19 mouse cellular contexts compared by ENCODE assay signal in the genomic region with DNA sequence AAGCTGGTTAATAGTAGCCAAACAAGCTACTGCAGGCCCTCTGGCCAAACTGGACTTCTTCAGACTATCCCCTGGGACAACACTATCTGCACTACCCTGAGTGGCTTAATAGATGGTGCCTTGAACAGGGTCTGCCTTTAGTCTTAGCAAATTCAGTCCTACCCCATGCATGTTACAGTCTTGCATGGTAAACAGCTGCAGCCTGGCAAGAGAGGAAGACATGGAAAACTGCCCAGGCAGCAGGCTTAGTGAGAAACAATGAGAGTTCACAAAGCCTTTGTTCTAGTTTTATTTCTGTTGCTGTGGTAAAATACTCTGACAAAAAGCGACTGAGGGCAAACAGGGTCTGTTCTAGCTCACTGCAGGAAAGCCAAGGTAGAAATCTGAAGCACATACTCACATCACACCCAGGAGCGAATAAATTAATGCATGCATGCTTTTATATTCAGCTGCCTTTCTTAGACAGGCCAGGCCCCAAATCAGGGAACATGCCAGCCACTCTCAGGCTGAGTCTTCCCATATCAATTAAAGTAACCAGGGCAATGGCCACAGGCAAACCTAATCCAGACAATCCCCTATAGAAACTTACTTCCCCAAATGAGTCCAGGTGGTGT. TPM values are rescaled to one million over a fixed set of nuclear protein-coding genes. Genes with fewer than 3 reads are reported as not detected.
DNase-seq lines count a peak whose midpoint lies in the region; ATAC-seq and TF ChIP-seq lines count a peak whose summit lies in the region.
"Had no signal": no experiment of that assay in that cellular context is flagged by ENCODE, and none has a peak within 500 bp of the region (broad histone marks: within the 10 kb centered on the region; RNA-seq: fewer than 3 reads in every experiment).

No protein-coding gene starts in this region.

- no peak overlapping the region; the same call in 1 of the 2 replicates for H3K27ac ChIP-seq in hindbrain, embryonic 13.5 days
- H3K27ac ChIP-seq in hindbrain, embryonic 10.5 days, result no peak overlapping the region
- no peak overlapping the region for H3K27ac ChIP-seq in midbrain, postnatal 0 days (ENCODE audit: low read depth, low read length)
- H3K27ac ChIP-seq: gastrocnemius, adult 2 months; heart, embryonic 15.5 days; liver, embryonic 13.5 days had no signal

- H3K9me3 ChIP-seq in hindbrain, embryonic 13.5 days, result no peaks in the 10 kb centered on the region
- no peaks in the 10 kb centered on the region for H3K9me3 ChIP-seq in hindbrain, embryonic 10.5 days
- no peaks in the 10 kb centered on the region for H3K9me3 ChIP-seq in midbrain, postnatal 0 days (ENCODE audit: low read length)
- H3K9me3 ChIP-seq: G1E; heart, embryonic 15.5 days; liver, embryonic 13.5 days had no signal

- no peak for TF ChIP-seq CTCF in midbrain, postnatal 0 days (IDR thresholded peaks at IDR 0.05)

- no peak overlapping the region for H3K4me3 ChIP-seq in hindbrain, embryonic 13.5 days
- H3K4me3 ChIP-seq in hindbrain, embryonic 10.5 days, result no peak overlapping the region
- no peak overlapping the region for H3K4me3 ChIP-seq in midbrain, postnatal 0 days (ENCODE audit: low read depth, low read length)
- H3K4me3 ChIP-seq: gastrocnemius, adult 2 months; heart, embryonic 15.5 days; liver, embryonic 13.5 days; myocyte had no signal

- H3K9ac ChIP-seq in hindbrain, embryonic 13.5 days, result no peak overlapping the region
- H3K9ac ChIP-seq in midbrain, postnatal 0 days (replicated peaks; ENCODE audit: low read length, poor library complexity, severe bottlenecking), result no peak overlapping the region
- H3K9ac ChIP-seq: heart, embryonic 15.5 days; liver, embryonic 13.5 days had no signal

- H3K4me2 ChIP-seq in hindbrain, embryonic 13.5 days, result no peak overlapping the region
- no peak overlapping the region for H3K4me2 ChIP-seq in midbrain, postnatal 0 days (ENCODE audit: low read depth, low read length, poor library complexity, severe bottlenecking)
- H3K4me2 ChIP-seq: heart, embryonic 15.5 days; liver, embryonic 13.5 days had no signal

- no peaks in the 10 kb centered on the region for H3K36me3 ChIP-seq in hindbrain, embryonic 13.5 days
- H3K36me3 ChIP-seq in hindbrain, embryonic 10.5 days, result no peaks in the 10 kb centered on the region
- no peaks in the 10 kb centered on the region for H3K36me3 ChIP-seq in midbrain, postnatal 0 days (ENCODE audit: insufficient read depth, low read length)
- H3K36me3 ChIP-seq: G1E; heart, embryonic 15.5 days; liver, embryonic 13.5 days had no signal

- peak; percentile 54; the same call in 1 of the 2 replicates for ATAC-seq in hindbrain, embryonic 13.5 days (ENCODE audit: low FRiP score)
- no peak; the same call in 1 of the 2 replicates for ATAC-seq in midbrain, postnatal 0 days (ENCODE audit: low FRiP score)

- H3K27me3 ChIP-seq in hindbrain, embryonic 13.5 days, result no peaks in the 10 kb centered on the region
- no peaks in the 10 kb centered on the region for H3K27me3 ChIP-seq in hindbrain, embryonic 10.5 days (ENCODE audit: insufficient read depth, poor library complexity, severe bottlenecking)
- no peaks in the 10 kb centered on the region for H3K27me3 ChIP-seq in midbrain, postnatal 0 days (ENCODE audit: insufficient read depth, low read length)
- H3K27me3 ChIP-seq: heart, embryonic 15.5 days; liver, embryonic 13.5 days had no signal

- H3K4me1 ChIP-seq in hindbrain, embryonic 13.5 days (replicated peaks), result peaks cover 3% of the 10 kb centered on the region; the same call in 1 of the 2 replicates
- H3K4me1 ChIP-seq in hindbrain, embryonic 10.5 days (replicated peaks), result no peaks in the 10 kb centered on the region
- no peaks in the 10 kb centered on the region for H3K4me1 ChIP-seq in midbrain, postnatal 0 days (ENCODE audit: insufficient read depth, low read length)
- H3K4me1 ChIP-seq: heart, embryonic 15.5 days; liver, embryonic 13.5 days had no signal

- WGBS in hindbrain, embryonic 13.5 days, result 49% methylated on average over 2 of the region's 2 CpGs
- WGBS in hindbrain, embryonic 10.5 days, result 59% methylated on average over 2 of the region's 2 CpGs
- 35% methylated on average over 2 of the region's 2 CpGs for WGBS in midbrain, postnatal 0 days

- no peak for DNase-seq in hindbrain, embryonic 10.5 days (ENCODE audit: low spot score)
- DNase-seq in retina, postnatal 1 day, result peak; percentile 3
- DNase-seq in retina, embryonic 14.5 days (ENCODE audit: low spot score), result no peak
- DNase-seq in layer of hippocampus, adult 8-10 months (ENCODE audit: low spot score in 2 of 2), result peak; percentile 11 to 24
- DNase-seq in midbrain, postnatal 0 days (ENCODE audit: low spot score), result peak; percentile 33
- no peak for DNase-seq in adrenal gland, postnatal 4 days (ENCODE audit: low spot score in 2 of 2)
- DNase-seq in adrenal gland, postnatal 25 days, result no peak
- DNase-seq: adrenal gland, postnatal 10 days; cerebellum, postnatal 25 days; gastrocnemius, adult 2 months; heart, adult 18-20 months; kidney, adult 8-10 months; kidney, postnatal 36 days; liver, embryonic 13.5 days; thymus, adult 18-20 months had no signal

RNA-seq across cellular contexts. Expression of a gene that starts 36.2 kb away (rescaled TPM):
- 13.3 and 14.1 TPM in 2 replicates for polyA plus RNA-seq in hindbrain, embryonic 13.5 days (2015; fragmentation: Nextera tagmentation; extraction: Ambion mirVana)
- polyA plus RNA-seq in hindbrain, embryonic 10.5 days (2016; fragmentation: Nextera tagmentation; extraction: Ambion mirVana), result 2.1 and 2.6 TPM in 2 replicates
- 100 to 1,000 TPM; 275 to 344 (median 299) TPM for total RNA-seq in layer of hippocampus, adult 8-10 months (2022)
- 153 and 189 TPM in 2 replicates for total RNA-seq in midbrain, postnatal 0 days (2014; rRNA removed)
- polyA plus RNA-seq in midbrain, postnatal 0 days (2015; fragmentation: Nextera tagmentation; extraction: Ambion mirVana), result 20.8 and 25.1 TPM in 2 replicates
- 10 to 100 TPM; 29.3 to 29.8 TPM for total RNA-seq in adrenal gland, postnatal 4 days (2021)
- 28.6 and 28.8 TPM in 2 replicates for total RNA-seq in adrenal gland, postnatal 25 days (2021)

RNA-seq across cellular contexts. Expression of a gene that starts 57.0 kb away (rescaled TPM):
- polyA plus RNA-seq in hindbrain, embryonic 13.5 days (2015; fragmentation: Nextera tagmentation; extraction: Ambion mirVana), result 32.9 and 34.8 TPM in 2 replicates
- 27.4 and 31.3 TPM in 2 replicates for polyA plus RNA-seq in hindbrain, embryonic 10.5 days (2016; fragmentation: Nextera tagmentation; extraction: Ambion mirVana)
- 10 to 100 TPM; 10.7 to 14.9 (median 12.9) TPM for total RNA-seq in layer of hippocampus, adult 8-10 months (2022)
- total RNA-seq in midbrain, postnatal 0 days (2014; rRNA removed), result 20.2 and 22.2 TPM in 2 replicates
- 42.3 and 44.6 TPM in 2 replicates for polyA plus RNA-seq in midbrain, postnatal 0 days (2015; fragmentation: Nextera tagmentation; extraction: Ambion mirVana)
- 10 to 100 TPM; 22.8 to 25.8 TPM for total RNA-seq in adrenal gland, postnatal 4 days (2021)
- 18.1 and 19.9 TPM in 2 replicates for total RNA-seq in adrenal gland, postnatal 25 days (2021)

Comparison
In these comparisons a context has a peak if more than half of its experiments do, and no peak if none do; other contexts are left out.
1. DNase-seq: peak in retina, postnatal 1 day (single experiment), layer of hippocampus, adult 8-10 months (2 of 2) and midbrain, postnatal 0 days (single experiment); none in hindbrain, embryonic 10.5 days (single experiment), retina, embryonic 14.5 days (single experiment), adrenal gland, postnatal 4 days (0 of 2) and adrenal gland, postnatal 25 days (single experiment).